7 mouse cellular contexts compared by ENCODE assay signal in the genomic region with DNA sequence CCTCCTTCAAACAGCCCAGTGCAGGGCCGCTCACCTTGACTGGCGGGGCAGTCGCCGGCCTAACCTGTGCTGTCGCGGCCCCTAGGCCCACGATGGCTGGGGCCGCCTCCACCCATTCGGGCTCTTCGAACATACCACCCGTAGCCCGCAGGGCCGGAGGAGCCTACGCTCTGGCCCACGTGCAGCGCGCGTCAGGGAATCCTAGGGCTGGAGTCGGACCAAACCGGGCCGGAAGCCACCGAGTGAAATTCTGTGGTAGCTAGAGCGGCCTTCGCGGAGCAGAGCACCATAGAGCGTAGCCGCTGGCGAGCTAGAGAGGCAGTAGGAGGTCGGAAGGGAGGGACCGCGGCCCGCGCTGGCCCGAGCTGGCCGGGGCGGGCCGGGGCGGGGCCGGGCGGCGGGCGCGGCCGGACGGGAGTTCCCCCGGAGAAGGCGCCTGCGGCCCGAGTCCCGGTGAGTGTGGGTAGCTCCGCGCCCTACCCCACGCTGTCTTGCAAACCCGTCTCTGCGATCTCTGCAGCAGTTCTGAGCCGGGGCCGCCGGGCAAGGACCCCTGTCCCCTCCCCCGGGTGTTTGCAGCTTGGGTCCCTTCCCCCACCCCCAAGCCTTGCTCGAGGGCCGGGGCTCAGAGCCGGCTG. TPM values are rescaled to one million over a fixed set of nuclear protein-coding genes. Genes with fewer than 3 reads are reported as not detected.
DNase-seq lines count a peak whose midpoint lies in the region; ATAC-seq and TF ChIP-seq lines count a peak whose summit lies in the region.

A gene (plus strand): TSS at position 329 of the 638 bp plus-strand sequence.

- peak within 1 kb of the TSS; percentile 86 for H3K4me2 ChIP-seq in embryonic facial prominence, embryonic 11.5 days (ENCODE audit: low read depth, low read length)
- peak within 1 kb of the TSS; percentile 80 for H3K4me2 ChIP-seq in limb, embryonic 12.5 days
- H3K4me2 ChIP-seq in midbrain, embryonic 15.5 days: peak within 1 kb of the TSS; percentile 95

- peak within 1 kb of the TSS; percentile 87 for H3K4me3 ChIP-seq in embryonic facial prominence, embryonic 11.5 days (ENCODE audit: low read depth, low read length)
- peak within 1 kb of the TSS; percentile 81 for H3K4me3 ChIP-seq in kidney, adult 2 months (ENCODE audit: insufficient read depth, low read depth, low read length)
- H3K4me3 ChIP-seq in limb, embryonic 12.5 days (replicated peaks): peak within 1 kb of the TSS; percentile 82
- H3K4me3 ChIP-seq in midbrain, embryonic 15.5 days: peak within 1 kb of the TSS; percentile 84
- H3K4me3 ChIP-seq in spleen, adult 2 months (ENCODE audit: extremely low read depth, insufficient read depth, insufficient read length): peak within 1 kb of the TSS; percentile 72

- H3K4me1 ChIP-seq in embryonic facial prominence, embryonic 11.5 days (ENCODE audit: control insufficient read depth, insufficient read depth, low read length): no peaks in the 10 kb centered on the region
- H3K4me1 ChIP-seq in kidney, adult 2 months (ENCODE audit: control insufficient read depth, insufficient read depth, low read length): peaks cover 7% of the 10 kb centered on the region; the same call in 1 of the 2 replicates
- H3K4me1 ChIP-seq in limb, embryonic 12.5 days (replicated peaks): peaks cover 33% of the 10 kb centered on the region
- H3K4me1 ChIP-seq in midbrain, embryonic 15.5 days: peaks cover 27% of the 10 kb centered on the region
- peaks cover 2% of the 10 kb centered on the region for H3K4me1 ChIP-seq in spleen, adult 2 months (ENCODE audit: control insufficient read depth, insufficient read depth, insufficient read length)

- TF ChIP-seq POLR2A in kidney, adult 2 months (IDR thresholded peaks at IDR 0.05; ENCODE audit: low read depth, low read length): peak; percentile 76
- no peak; the same call in 1 of the 2 replicates for TF ChIP-seq POLR2A in spleen, adult 2 months (IDR thresholded peaks at IDR 0.05; ENCODE audit: low read depth, low read length)

- TF ChIP-seq CTCF in kidney, adult 2 months (conservative IDR thresholded peaks at IDR 0.05; ENCODE audit: insufficient read depth, insufficient read length, low read depth, low read length): no peak
- TF ChIP-seq CTCF in spleen, adult 2 months (IDR thresholded peaks at IDR 0.05; ENCODE audit: extremely low read depth, insufficient read depth, insufficient read length, insufficient replicate concordance): no peak

- peaks cover 7% of the 10 kb centered on the region for H3K36me3 ChIP-seq in embryonic facial prominence, embryonic 11.5 days (replicated peaks; ENCODE audit: control insufficient read depth, insufficient read depth, low read depth, low read length)
- peaks cover 1% of the 10 kb centered on the region; the same call in 1 of the 2 replicates for H3K36me3 ChIP-seq in kidney, adult 2 months (ENCODE audit: control insufficient read depth, insufficient read depth, low read length)
- H3K36me3 ChIP-seq in limb, embryonic 12.5 days: peaks cover 53% of the 10 kb centered on the region
- H3K36me3 ChIP-seq in midbrain, embryonic 15.5 days (replicated peaks): peaks cover 34% of the 10 kb centered on the region; the same call in 1 of the 2 replicates
- peaks cover 23% of the 10 kb centered on the region for H3K36me3 ChIP-seq in spleen, adult 2 months (ENCODE audit: control insufficient read depth, insufficient read depth, low read length)

- peak; percentile 96 for DNase-seq in adrenal gland, postnatal 14 days
- DNase-seq in embryonic facial prominence, embryonic 11.5 days (ENCODE audit: low spot score): peak; percentile 91
- DNase-seq in heart, adult 11 months: peak; percentile 100
- DNase-seq in kidney, adult 2 months: peak; percentile 97
- peak; percentile 77 to 89 for DNase-seq in spleen, adult 2 months (ENCODE audit: low read depth in 1 of 2, low spot score in 2 of 2)

- ATAC-seq in embryonic facial prominence, embryonic 11.5 days (replicated peaks; ENCODE audit: insufficient number of reproducible peaks, low FRiP score, low TSS enrichment, low read depth): peak; percentile 97
- peak; percentile 96 for ATAC-seq in limb, embryonic 12.5 days (ENCODE audit: insufficient number of reproducible peaks, insufficient read depth, low FRiP score, low TSS enrichment, low read depth)
- ATAC-seq in midbrain, embryonic 15.5 days (replicated peaks): peak; percentile 96

- peak within 1 kb of the TSS; percentile 80 for H3K9ac ChIP-seq in embryonic facial prominence, embryonic 11.5 days (replicated peaks; ENCODE audit: low read length)
- H3K9ac ChIP-seq in limb, embryonic 12.5 days (replicated peaks): peak within 1 kb of the TSS; percentile 85
- peak within 1 kb of the TSS; percentile 93 for H3K9ac ChIP-seq in midbrain, embryonic 15.5 days

- WGBS in embryonic facial prominence, embryonic 11.5 days: under 1% methylated on average over 51 of the region's 62 CpGs
- WGBS in kidney, adult 2 months: under 1% methylated on average over 62 of the region's 62 CpGs
- WGBS in limb, embryonic 12.5 days: under 1% methylated on average over 56 of the region's 62 CpGs
- WGBS in midbrain, embryonic 15.5 days: 2% methylated on average over 54 of the region's 62 CpGs
- WGBS in spleen, adult 2 months: under 1% methylated on average over 62 of the region's 62 CpGs

- no peaks in the 10 kb centered on the region for H3K9me3 ChIP-seq in embryonic facial prominence, embryonic 11.5 days (replicated peaks; ENCODE audit: control insufficient read depth, low read length)
- H3K9me3 ChIP-seq in limb, embryonic 12.5 days: no peaks in the 10 kb centered on the region
- H3K9me3 ChIP-seq in midbrain, embryonic 15.5 days: no peaks in the 10 kb centered on the region

- H3K27me3 ChIP-seq in embryonic facial prominence, embryonic 11.5 days (ENCODE audit: control insufficient read depth, insufficient read depth, low read length): no peaks in the 10 kb centered on the region
- no peaks in the 10 kb centered on the region for H3K27me3 ChIP-seq in kidney, adult 2 months (replicated peaks; ENCODE audit: control insufficient read depth, insufficient read depth, low read length)
- H3K27me3 ChIP-seq in limb, embryonic 12.5 days: no peaks in the 10 kb centered on the region
- no peaks in the 10 kb centered on the region for H3K27me3 ChIP-seq in midbrain, embryonic 15.5 days (replicated peaks)
- no peaks in the 10 kb centered on the region for H3K27me3 ChIP-seq in spleen, adult 2 months (ENCODE audit: control insufficient read depth, insufficient read depth, low read length)

- peak within 1 kb of the TSS; percentile 67 for H3K27ac ChIP-seq in embryonic facial prominence, embryonic 11.5 days (replicated peaks; ENCODE audit: low read depth, low read length)
- H3K27ac ChIP-seq in kidney, adult 2 months (ENCODE audit: insufficient read depth, low read depth, low read length): peak within 1 kb of the TSS; percentile 90
- peak within 1 kb of the TSS; percentile 80 for H3K27ac ChIP-seq in limb, embryonic 12.5 days
- H3K27ac ChIP-seq in midbrain, embryonic 15.5 days: peak within 1 kb of the TSS; percentile 79
- peak within 1 kb of the TSS; percentile 87 for H3K27ac ChIP-seq in spleen, adult 2 months (ENCODE audit: insufficient read depth, low read length)

RNA-seq across cellular contexts. Expression of the gene that starts here (rescaled TPM):
- total RNA-seq in adrenal gland, postnatal 14 days (2021): 133 and 145 TPM in 2 replicates
- polyA plus RNA-seq in embryonic facial prominence, embryonic 11.5 days (2014; fragmentation: Nextera tagmentation; extraction: Ambion mirVana): 239 TPM in 2 replicates
- polyA plus RNA-seq in kidney, adult 2 months (2012; rRNA removed): 128 and 137 TPM in 2 replicates
- 216 and 232 TPM in 2 replicates for polyA plus RNA-seq in limb, embryonic 12.5 days (2016; fragmentation: Nextera tagmentation; extraction: Ambion mirVana)
- 192 and 207 TPM in 2 replicates for polyA plus RNA-seq in midbrain, embryonic 15.5 days (2015; fragmentation: Nextera tagmentation; extraction: Ambion mirVana)
- polyA plus RNA-seq in spleen, adult 2 months (2012; rRNA removed): 89.5 and 90.1 TPM in 2 replicates

Comparison
In these comparisons a context has a peak if more than half of its experiments do, and no peak if none do; other contexts are left out.
1. Peak in every context shown above with its lines: DNase-seq, ATAC-seq, H3K4me3 ChIP-seq and H3K27ac ChIP-seq.